Mouse (Mus musculus) midbrain, embryonic 13.5 days (tissue): ENCODE data around the gene Tbc1d12. TPM values are rescaled to one million over a fixed set of nuclear protein-coding genes. Genes with fewer than 3 reads are reported as not detected.

Source experiments
- ATAC-seq: fragments of 200-750 bp; cut with Nextera tagmentation; 2 replicates; pipeline ENCODE4 v1.8.0; 2017; ENCODE audit warnings: mild to moderate bottlenecking, moderate TSS enrichment, moderate library complexity
- H3K27ac ChIP-seq: fragments of 300-500 bp; sonication (generic); 2 replicates; pipeline ENCODE4 v1.5.1; 2015; ENCODE audit warnings: inconsistent platforms, mild to moderate bottlenecking, moderate library complexity
- H3K27me3 ChIP-seq: fragments of 300-500 bp; sonication (generic); 2 replicates; pipeline ENCODE4 v1.6.1; 2015; ENCODE audit warnings: mild to moderate bottlenecking, inconsistent platforms
- H3K36me3 ChIP-seq: fragments of 300-500 bp; sonication (generic); 2 replicates; pipeline ENCODE4 v1.6.1; 2015; ENCODE audit warnings: mild to moderate bottlenecking, inconsistent platforms
- H3K4me1 ChIP-seq: fragments of 300-500 bp; sonication (generic); replicated peaks from 2 replicates; pipeline ENCODE4 v1.6.1; 2015; ENCODE audit warnings: inconsistent platforms
- H3K4me2 ChIP-seq: fragments of 300-500 bp; sonication (generic); replicated peaks from 2 replicates; pipeline ENCODE4 v1.6.1; 2015; ENCODE audit warnings: moderate library complexity, mild to moderate bottlenecking, inconsistent platforms
- H3K4me3 ChIP-seq: fragments of 300-500 bp; sonication (generic); replicated peaks from 2 replicates; pipeline ENCODE4 v1.5.1; 2015; ENCODE audit warnings: mild to moderate bottlenecking, inconsistent platforms
- H3K9ac ChIP-seq: fragments of 300-500 bp; sonication (generic); replicated peaks from 2 replicates; pipeline ENCODE4 v1.6.1; 2015; ENCODE audit warnings: mild to moderate bottlenecking, inconsistent platforms
- H3K9me3 ChIP-seq: fragments of 300-500 bp; sonication (generic); 2 replicates; pipeline ENCODE4 v1.6.1; 2016; ENCODE audit warnings: mild to moderate bottlenecking, inconsistent platforms
- WGBS: fragments of 180-500 bp; shearing (Covaris S2); methylation state at CpG from one replicate; pipeline ENCODE4 v1.1.7; 2015; 5-methylcytosine and 5-hydroxymethylcytosine counted together
- polyA plus RNA-seq: library from polyadenylated mRNA; unstranded; fragments of >200 nt; fragmentation: Nextera tagmentation; extraction: Ambion mirVana; gene quantifications from 2 replicates; pipeline ENCODE4 v1.2.1, GENCODE M21; 2015

Gene Tbc1d12
- polyA plus RNA-seq, 1 experiment from 2014 or later = 4.8 TPM

GRCm38 (mm10) chr19:38928481-38929158 lies 92.2 kb downstream of the Tbc1d12 start:
- Histone ChIP-seq H3K27ac (no peak overlapping the region), H3K9me3 (no peaks in the 10 kb centered on the region), H3K4me2 (no peak overlapping the region), H3K27me3 (no peaks in the 10 kb centered on the region), H3K4me3 (no peak overlapping the region), H3K9ac (no peak overlapping the region), H3K4me1 (peaks cover 13% of the 10 kb centered on the region), H3K36me3 (no peaks in the 10 kb centered on the region)
- WGBS = 88% methylated on average over 11 of the region's 11 CpGs
- ATAC-seq = no peak

DNA sequence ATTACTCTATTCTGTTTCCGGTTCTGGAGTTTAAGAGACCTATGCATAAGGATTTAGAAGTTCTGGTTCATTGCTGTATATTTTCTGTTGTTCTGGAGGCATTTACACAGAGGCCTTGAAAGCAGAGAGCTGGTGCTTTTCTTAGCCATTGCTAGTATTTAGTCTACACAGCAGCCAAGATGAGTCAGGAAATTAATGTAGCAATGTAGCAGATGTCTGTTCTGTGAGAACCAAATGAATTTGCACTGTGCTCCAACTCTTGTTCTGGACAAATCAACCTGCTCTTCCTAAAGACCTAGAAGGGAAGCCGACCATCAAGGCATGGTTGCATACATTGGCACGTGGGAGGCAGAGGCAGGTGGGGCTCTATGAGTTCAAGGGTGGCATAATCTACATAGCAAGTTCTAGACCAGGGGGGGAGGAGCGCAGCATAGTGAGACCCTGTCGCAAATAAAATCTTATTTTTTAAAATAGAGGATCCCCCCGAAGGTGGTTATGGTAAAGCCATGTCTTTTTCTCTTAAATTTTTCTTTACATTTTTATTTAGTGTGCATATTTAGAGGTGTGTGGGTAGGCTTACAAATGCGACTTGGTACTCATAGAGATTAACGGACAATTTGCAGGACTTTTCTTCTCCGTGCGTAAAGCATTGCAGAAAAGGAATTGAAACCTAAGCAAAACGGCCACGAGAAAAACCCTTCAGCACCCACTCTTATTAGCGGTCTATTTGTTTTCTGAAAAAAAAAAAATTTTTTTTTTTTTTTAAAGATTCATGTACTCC lies 93.3 kb downstream of the Tbc1d12 start:
- Histone ChIP-seq H3K36me3 (no peaks in the 10 kb centered on the region), H3K4me2 (peak overlapping the region; percentile 97), H3K27me3 (no peaks in the 10 kb centered on the region), H3K4me1 (peaks cover 13% of the 10 kb centered on the region), H3K9me3 (no peaks in the 10 kb centered on the region), H3K27ac (no peak overlapping the region), H3K4me3 (peak overlapping the region; percentile 83), H3K9ac (peak overlapping the region; percentile 85; the same call in 1 of the 2 replicates)
- ATAC-seq = no peak
- WGBS = 79% methylated on average over 13 of the region's 13 CpGs

DNA sequence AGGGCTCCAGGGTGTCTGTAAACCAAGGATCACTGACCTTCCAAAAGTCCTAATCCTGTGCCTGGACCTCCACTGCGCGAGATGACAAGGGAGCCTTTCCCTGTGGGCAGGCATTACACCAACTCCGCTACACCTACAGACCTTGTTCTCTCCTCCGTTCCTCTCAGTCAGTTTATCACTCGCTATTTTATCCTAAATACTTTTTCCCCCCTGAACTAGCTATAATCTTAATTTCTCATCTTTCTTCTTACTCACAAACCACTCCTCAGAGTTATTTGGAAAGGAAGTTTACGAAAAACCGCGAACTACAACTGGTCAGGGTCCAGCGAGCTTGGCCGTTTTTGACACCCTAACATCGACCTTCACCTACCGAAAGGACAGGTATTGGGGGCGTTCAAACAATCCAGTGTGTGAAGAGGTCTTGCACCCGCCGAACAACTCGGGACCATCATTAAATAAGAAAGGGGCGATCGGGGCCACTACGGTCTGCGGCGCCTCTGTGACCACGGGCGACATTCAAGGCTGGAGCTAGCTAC lies 93.9 kb downstream of the Tbc1d12 start:
- peak overlapping the region; percentile 97 for H3K4me2 ChIP-seq
- peaks cover 13% of the 10 kb centered on the region for H3K4me1 ChIP-seq
- no peaks in the 10 kb centered on the region for H3K36me3 ChIP-seq
- 2% methylated on average over 23 of the region's 23 CpGs for WGBS
- H3K4me3 ChIP-seq = peak overlapping the region; percentile 83
- H3K9me3 ChIP-seq = no peaks in the 10 kb centered on the region
- peak; percentile 47 for ATAC-seq
- H3K9ac ChIP-seq = peak overlapping the region; percentile 85
- H3K27me3 ChIP-seq = no peaks in the 10 kb centered on the region
- H3K27ac ChIP-seq = no peak overlapping the region

- WGBS = under 1% methylated on average over 76 of the region's 76 CpGs
- H3K27ac ChIP-seq = peak within 1 kb of the TSS; percentile 53; the same call in 1 of the 2 replicates
- ATAC-seq = peak; percentile 95
Measured at GRCm38 (mm10) chr19:38930788-38931565, 94.6 kb downstream of the Tbc1d12 start, which contains the start of gene Hells. Hells (plus strand) TSS chr19:38930915.

DNA sequence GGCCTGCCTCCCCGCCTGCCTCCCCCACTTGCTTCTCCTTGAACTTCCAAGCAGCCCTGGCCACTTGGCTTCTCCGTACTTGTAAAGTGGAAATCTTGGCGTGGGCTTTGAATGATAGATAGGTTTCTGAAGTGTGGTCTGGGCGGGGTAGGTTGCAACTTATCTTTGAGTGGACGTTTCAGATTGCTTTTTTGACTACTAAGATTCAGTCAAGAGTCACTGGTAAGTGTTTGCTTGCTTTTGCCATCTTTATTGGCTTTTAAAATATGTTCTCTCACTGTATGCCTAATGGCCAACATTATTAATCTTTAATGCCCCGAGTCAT lies 95.1 kb downstream of the Tbc1d12 start:
- Histone ChIP-seq H3K27me3 (no peaks in the 10 kb centered on the region), H3K27ac (no peak overlapping the region), H3K36me3 (no peaks in the 10 kb centered on the region), H3K4me1 (peaks cover 13% of the 10 kb centered on the region), H3K9ac (peak overlapping the region; percentile 85), H3K4me3 (peak overlapping the region; percentile 83), H3K9me3 (no peaks in the 10 kb centered on the region), H3K4me2 (peak overlapping the region; percentile 97)
- WGBS = 1% methylated on average over 6 of the region's 6 CpGs
- no peak for ATAC-seq

More at GRCm38 (mm10) chr19:38930788-38931565, 94.6 kb downstream of the Tbc1d12 start, which contains the start of gene Hells:
- Histone ChIP-seq H3K4me3 (peak within 1 kb of the TSS; percentile 83), H3K9ac (peak within 1 kb of the TSS; percentile 85), H3K27me3 (no peaks in the 10 kb centered on the region), H3K4me2 (peak within 1 kb of the TSS; percentile 97), H3K9me3 (no peaks in the 10 kb centered on the region), H3K36me3 (no peaks in the 10 kb centered on the region), H3K4me1 (peaks cover 13% of the 10 kb centered on the region)

DNA sequence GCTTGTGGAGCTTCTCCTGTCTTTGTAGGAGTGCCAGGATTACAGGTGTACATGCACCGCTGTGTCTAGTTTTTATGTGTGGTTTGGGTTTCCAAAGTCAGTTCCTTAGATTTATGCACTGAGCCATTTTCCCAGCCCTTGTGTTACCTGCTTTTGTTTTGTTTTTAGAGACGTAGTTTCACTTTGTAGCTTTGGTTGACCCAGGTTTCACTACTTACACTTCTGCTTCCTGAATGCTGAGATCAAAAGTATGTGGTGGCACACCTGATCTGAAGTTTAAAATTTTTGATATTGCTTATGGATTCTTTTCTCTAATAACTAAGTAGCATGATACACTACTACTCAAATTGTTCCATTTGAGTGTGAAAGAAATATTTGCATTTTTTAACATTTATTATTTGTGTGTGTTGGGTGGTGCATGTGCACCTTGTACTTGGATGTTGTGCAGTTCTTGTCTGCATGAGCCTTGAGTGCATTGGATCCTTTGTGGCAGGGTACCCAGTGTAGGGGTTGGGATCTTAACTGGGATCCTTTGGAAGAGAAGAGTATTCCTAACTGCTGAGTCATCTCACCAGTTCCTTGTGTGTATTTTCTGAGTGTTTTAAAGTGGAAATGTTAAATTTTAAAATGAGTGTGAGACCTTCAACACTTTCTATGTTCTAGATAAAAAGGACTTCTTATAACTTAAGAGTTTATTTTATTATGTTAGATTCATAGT lies 108.4 kb downstream of the Tbc1d12 start:
- ATAC-seq = no peak
- H3K4me2 ChIP-seq = no peak overlapping the region
- H3K27ac ChIP-seq = no peak overlapping the region
- H3K9me3 ChIP-seq = no peaks in the 10 kb centered on the region
- no peak overlapping the region for H3K4me3 ChIP-seq
- no peaks in the 10 kb centered on the region for H3K27me3 ChIP-seq
- no peak overlapping the region for H3K9ac ChIP-seq
- WGBS = 87% methylated on average over 2 of the region's 2 CpGs
- no peaks in the 10 kb centered on the region for H3K4me1 ChIP-seq
- H3K36me3 ChIP-seq = peaks cover 15% of the 10 kb centered on the region; the same call in 1 of the 2 replicates

Other genes starting within 250 kb of the Tbc1d12 start
- 6.0 and 6.6 TPM in 2 replicates for gene Noc3l, start 17.3 kb upstream of the Tbc1d12 start, polyA plus RNA-seq
- gene Hells, start 94.3 kb downstream of the Tbc1d12 start, polyA plus RNA-seq = 18.4 and 22.6 TPM in 2 replicates
- gene Cyp2c55, start 170.4 kb downstream of the Tbc1d12 start, polyA plus RNA-seq = not detected in 2 replicates
- gene Cyp2c65, start 224.4 kb downstream of the Tbc1d12 start, polyA plus RNA-seq = not detected in 2 replicates